Mouse (Mus musculus): Measurements from ENCODE around the gene Vwf. TPM values are rescaled to one million over a fixed set of nuclear protein-coding genes. Genes with fewer than 3 reads are reported as not detected.
A peak's percentile ranks its signal among the peaks of the same experiment; 100 is the strongest.

Gene Vwf
- total RNA-seq, 2 experiments from 2014 or later = 8.8 to 33.4 TPM

DNA sequence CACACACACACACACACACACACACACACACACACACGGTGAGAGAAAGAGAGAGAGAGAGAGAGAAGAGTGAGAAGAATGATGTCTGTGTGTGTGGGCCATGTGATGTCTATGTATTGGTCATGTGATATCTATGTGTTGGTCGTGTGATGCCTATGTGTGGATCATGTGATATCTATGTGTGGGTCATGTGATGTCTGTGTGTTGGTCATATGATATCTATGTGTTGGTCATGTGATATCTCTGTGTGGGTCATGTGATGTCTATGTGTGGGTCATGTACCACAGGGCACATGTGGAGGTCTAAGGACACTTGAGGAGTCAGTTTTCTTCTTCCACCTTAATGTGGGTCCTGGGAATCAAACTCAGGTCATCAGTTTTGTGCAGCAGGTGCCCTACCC is 33.3 kb downstream of the Vwf start:
- ATAC-seq (replicated peaks; ENCODE audit: low FRiP score, poor library complexity, severe bottlenecking) = no peak

DNA sequence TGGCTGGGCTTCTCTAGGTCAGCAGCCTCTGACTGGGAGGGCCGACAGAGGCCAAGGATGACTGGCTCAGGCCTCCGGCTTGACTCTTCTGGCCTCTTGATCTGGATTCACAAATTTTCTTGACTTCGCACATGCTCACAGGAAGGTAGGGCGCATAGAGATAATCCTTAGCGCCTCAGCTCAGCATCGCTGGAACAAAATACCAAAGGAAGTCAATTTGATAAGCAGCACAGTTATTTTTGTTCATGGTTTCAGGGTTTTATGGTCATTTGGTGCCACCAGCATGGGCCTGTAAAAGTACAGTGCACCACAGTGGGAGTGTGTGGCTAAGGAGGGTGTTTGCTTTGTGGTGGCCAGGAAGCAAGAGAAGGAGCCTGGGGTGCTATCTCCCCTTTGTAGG is 37.1 kb downstream of the Vwf start:
- no peak for ATAC-seq (replicated peaks; ENCODE audit: low FRiP score, poor library complexity, severe bottlenecking)

DNA sequence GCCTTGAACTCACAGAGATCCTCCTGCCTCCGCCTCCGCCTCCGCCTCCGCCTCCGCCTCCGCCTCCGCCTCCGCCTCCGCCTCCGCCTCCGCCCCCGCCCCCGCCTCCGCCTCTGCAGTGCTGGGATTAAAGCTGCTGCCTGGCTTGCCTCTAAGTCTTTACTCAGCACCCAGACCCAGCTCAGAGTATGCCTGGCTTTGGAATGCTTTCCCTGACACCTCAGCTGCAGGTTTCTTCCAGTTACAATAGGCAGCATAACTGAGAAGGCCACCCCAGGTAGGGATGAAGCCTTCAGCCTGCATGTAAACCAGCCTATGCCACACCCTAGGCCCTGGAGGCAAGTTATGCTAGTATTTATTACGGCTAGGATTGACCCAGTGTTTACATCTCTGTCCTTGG is 37.7 kb downstream of the Vwf start:
- ATAC-seq (replicated peaks; ENCODE audit: low FRiP score, poor library complexity, severe bottlenecking) = no peak

DNA sequence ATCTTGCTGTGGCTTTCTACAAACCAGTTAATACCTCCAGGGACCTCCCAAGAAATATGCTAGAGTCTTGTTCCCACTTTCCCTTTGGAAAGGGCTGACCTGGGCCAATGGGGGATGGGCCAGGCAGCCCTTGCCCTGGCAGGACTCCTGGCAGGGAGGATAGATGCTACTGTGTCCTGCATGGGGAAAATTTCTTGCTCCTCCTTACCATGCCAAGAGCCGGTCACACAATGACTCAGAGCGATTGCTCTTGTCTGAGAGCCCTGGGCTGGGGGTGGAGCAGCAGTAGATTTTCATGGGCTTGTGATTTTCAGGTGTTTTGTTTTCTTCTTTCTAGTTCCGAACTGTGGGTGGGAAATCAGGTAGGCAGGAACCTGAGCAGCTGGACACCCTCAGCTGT is 39.0 kb downstream of the Vwf start:
- no peak for ATAC-seq (replicated peaks; ENCODE audit: low FRiP score, poor library complexity, severe bottlenecking)

DNA sequence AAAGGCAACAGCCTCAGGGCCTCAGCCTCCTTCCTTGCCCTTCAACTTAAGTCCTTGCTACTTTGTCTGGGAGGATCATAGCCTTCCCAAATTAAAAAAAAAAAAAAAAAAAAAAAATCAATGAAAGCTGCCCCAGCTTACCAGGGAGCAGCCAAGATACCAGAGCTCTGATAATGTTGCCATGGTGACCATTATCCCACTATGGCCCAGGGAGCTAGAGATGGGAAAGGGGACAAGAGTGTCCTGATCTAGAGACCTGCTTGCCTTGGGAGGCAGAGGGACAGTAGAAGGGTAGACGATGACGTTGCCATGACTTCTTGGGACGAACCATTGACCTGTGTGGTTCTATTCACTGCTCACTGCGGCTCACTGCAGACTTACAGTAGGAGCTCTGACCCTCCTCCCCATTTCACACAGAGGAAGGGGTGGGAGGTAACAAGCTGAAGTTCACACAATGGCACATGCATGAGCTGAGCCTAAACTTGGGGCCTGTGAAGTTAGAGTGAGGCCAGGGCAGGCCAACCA is 39.5 kb downstream of the Vwf start:
- no peak for ATAC-seq (replicated peaks; ENCODE audit: low FRiP score, poor library complexity, severe bottlenecking)

DNA sequence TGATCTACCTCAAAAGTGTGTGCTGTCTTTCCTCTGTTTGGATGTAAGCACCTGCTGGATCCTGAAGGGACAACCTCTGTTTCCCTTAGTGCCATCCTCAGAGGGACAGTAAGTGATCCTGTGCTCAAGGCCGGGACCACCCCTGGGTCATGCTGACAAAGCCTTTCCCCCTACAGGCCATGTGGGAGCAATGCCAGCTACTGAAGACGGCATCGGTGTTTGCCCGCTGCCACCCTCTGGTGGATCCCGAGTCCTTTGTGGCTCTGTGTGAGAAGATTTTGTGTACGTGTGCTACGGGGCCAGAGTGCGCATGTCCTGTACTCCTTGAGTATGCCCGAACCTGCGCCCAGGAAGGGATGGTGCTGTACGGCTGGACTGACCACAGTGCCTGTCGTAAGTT is 41.7 kb downstream of the Vwf start:
- no peak for ATAC-seq (replicated peaks; ENCODE audit: low FRiP score, poor library complexity, severe bottlenecking)

DNA sequence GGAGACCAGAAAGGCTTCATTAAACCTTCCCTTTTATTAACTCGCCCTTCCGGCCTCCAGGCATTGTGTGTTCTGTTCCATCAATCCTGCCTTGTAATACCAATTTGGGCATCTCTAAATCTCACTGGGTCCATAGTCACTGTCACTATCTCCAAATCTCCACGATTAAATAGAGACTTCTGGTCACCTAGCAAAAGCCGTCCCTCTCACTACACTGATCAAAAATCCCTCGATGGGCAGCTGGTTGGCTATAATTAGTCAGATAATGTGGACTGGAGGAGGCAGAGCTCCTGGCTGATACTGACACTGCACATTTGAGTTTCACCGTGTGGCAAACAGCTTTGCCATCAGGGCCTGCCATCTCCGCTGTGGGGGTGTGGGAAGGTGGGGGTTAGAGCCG is 42.5 kb downstream of the Vwf start:
- no peak for ATAC-seq (replicated peaks; ENCODE audit: low FRiP score, poor library complexity, severe bottlenecking)

DNA sequence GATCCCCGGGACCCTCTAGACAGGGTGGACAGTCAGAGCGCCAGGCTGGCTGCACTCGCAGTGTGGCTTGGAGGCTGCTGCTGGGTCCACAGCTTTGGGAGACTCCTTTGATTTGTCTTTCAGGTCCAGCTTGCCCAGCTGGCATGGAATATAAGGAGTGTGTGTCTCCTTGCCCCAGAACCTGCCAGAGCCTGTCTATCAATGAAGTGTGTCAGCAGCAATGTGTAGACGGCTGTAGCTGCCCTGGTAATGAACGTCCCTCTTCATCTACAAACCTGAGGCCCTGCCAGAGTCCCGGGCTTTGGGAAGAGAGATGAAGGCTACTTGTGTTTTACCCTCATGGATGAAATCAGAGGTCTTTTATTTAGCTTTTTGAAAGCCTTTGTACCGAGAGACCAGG is 43.5 kb downstream of the Vwf start:
- no peak for ATAC-seq (replicated peaks; ENCODE audit: low FRiP score, poor library complexity, severe bottlenecking)

DNA sequence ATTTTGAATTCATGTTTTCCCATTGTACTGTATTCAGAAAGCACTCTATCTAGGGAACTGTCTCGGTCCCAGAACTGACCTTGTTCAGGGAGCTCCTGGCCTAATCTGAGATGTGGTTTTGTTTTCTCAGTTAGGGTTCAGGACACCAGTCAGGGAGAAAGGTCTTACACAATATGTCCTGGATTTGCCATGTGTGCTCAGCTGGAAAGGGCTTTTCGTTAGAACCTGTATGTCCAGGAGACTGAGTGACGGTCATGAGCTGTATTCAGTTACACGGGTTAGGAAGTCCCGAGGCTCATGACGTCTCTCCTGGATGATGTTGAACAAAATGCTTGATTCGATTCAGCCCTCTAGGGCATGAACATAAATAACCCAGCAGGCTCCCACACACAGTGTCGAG is 43.9 kb downstream of the Vwf start:
- no peak for ATAC-seq (replicated peaks; ENCODE audit: low FRiP score, poor library complexity, severe bottlenecking)

DNA sequence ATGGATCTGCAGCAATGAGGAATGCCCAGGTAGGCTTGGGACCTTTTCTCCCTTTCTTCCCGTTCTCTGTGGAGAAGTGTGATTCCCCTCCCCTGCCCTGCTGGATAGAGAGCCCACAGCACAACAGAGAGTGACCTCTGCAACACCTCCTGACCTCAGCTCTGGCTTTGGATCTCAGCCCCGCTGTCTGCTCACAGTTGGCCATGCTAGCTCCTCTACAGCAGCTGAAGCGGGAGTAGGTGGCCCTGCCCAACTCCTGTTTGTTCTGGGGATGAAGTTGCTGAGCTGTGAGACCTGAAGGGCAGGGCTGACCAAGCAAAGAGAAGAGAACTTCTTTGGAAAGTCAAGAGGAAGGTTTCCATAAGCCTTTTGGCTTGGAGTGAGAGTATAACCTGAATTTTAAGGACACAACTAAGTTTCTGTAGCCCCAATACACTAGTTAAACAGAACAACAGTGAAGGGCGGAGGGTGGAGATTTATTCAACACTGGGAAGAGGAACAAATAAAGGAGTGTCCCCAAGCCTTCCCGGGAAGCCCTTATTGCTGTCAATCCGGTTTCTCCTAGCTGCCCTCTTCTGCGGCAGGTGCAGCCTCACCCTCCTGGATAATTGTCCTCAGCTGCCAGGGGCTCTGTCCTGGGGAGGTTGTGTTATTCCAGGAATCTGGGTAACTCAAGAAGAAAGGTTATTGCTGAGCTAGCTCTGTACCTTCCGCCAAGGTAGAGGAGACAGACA is 45.2 kb downstream of the Vwf start:
- no peak for ATAC-seq (replicated peaks; ENCODE audit: low FRiP score, poor library complexity, severe bottlenecking)

DNA sequence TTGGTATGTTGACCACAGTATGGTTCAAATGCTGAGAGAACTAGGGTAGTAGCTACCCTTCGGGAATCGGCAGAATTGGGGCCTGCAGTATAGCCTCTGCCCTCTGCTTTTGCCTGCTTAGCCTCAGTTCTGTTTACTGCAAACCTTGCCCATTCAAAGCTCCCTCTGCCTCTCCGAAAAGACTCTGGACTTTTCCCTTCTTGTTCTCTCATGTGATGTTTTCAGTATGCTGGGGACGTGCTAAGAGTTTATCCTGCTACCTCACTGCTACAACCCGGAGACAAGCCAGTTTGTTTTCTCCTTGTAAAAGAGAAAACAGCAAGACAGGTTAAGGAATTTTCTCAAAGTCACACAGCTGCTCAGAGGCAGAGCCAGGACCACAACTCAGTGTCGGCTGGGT is 46.0 kb downstream of the Vwf start:
- ATAC-seq (replicated peaks; ENCODE audit: low FRiP score, poor library complexity, severe bottlenecking) = no peak

DNA sequence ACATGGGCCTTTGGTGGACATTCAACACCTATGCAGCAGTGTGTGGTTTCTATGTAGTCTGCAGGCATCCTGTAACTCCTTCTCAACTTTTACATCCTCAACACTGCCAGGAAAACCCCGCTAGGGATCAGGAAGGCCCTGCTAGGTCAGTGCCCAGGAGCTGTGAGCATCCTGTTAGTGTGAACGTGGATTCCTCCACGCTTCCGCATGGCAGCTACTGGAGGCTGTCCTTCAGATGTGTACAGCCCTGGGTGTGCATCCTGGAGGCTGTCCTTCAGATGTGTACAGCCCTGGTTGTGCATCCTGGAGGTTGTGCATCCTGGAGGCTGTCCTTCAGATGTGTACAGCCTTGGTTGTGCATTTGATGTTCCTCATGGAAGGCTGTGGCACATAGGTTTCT is 47.7 kb downstream of the Vwf start:
- no peak for ATAC-seq (replicated peaks; ENCODE audit: low FRiP score, poor library complexity, severe bottlenecking)

DNA sequence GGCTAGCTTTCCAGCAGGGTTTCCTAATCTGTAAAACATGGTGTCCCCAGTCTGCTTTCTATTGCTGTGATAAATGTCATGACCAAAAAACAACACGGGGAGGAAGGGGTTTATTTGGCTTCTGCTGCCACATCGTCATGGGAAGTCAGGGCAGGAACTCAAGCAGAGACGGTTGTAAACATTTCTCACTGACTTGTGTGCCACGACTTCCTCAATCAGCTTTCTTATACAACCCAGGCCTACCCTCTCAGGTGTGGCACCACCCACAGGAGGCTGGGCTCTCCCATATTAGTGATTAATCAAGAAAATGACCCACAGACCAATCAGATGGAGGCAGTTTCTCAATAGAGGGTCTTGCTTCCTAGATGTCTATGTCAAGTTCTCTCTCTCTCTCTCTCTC is 48.3 kb downstream of the Vwf start:
- no peak for ATAC-seq (replicated peaks; ENCODE audit: low FRiP score, poor library complexity, severe bottlenecking)

DNA sequence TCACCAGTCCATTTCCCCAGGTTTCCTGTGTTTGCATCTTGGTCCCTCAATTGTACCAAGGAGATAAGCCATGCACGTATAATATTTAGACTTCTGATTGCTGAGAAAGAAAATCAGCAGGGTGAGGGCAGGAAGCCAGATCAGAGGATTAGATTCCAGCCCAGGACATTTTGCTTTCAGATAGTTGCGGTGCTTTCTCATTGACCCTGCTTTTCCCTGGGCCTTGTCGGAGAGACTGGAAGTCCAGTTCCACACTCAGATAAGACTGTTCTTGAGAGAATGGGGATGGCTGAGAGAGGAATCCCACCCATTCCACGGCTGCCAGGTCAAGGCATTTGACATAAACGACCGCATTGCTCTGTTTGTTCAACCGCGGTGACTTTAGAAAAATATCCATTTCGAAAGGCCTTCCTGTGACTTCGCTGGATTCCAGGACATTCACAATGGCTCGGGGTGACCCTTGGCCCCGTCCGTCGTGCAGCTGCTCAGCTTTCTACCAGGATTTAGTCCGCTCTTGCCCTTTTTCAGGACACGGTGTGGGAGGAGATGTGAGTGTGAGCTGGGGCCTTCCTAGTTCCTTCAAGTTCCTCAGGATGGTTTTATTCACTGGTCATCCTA is 50.2 kb downstream of the Vwf start:
- no peak for ATAC-seq (replicated peaks; ENCODE audit: low FRiP score, poor library complexity, severe bottlenecking)

DNA sequence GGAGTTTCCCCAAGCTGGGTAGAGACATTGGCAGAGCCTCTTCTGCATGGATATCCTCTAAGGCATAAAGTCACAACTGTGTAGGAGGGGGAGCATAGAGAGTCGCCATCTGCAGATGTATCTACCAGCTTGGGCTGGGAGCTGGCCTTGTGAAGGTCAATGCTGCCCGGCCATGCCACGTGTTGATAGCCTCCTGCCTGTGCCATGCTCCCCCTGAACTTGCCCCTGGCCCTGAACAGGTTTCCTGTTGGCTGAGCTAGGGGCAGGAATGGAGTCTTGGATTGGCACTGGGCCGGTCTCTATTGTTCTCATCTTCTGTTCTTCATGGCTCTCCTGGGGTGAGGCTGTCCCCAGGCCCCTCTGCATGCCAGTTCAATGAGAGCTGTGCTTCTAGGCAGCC is 51.1 kb downstream of the Vwf start:
- no peak for ATAC-seq (replicated peaks; ENCODE audit: low FRiP score, poor library complexity, severe bottlenecking)

DNA sequence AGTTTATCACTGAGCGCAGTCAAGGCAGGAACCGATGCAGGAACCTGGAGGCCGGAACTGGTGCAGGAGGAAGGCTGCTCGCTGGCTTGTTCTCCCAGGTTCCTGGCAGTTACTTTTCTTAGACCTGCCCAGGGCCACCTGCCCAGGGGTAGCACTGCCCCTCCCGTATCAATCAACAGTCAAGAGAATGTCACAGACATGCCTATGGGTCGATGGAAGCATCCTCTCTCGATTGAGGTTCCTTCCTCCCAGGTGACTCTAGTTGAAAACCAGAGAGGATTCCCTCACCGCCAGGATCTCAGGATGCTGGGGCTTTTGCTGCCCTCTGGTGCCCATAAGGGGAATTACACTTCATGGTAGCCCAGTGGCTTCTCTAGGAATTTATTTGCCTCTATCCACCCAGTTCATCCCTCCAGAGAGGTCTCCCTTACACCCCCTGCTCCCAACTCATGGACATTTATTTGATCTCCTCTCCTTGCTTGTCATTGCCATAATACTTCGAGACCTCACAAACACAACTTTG is 53.5 kb downstream of the Vwf start:
- peak; percentile 63 for ATAC-seq (replicated peaks; ENCODE audit: low FRiP score, poor library complexity, severe bottlenecking)

DNA sequence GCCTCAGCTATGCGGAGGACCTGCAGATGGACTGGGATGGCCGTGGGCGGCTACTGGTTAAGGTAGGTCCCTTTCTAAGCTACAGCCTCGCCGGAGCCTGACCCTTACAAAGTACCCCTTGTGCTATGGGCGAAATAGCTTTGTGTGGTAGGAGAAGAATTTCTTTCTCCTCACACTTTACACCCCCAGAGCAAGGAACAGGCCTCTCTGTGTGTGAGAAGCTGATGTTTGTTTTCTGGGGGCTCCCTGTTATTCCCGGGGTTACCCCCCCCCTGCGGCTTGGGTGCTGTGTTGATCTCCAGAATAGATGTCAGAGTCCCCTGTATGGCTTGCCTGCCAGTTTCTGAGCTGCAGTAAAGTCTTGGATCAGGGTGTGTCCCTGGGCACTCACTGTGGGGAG is 54.1 kb downstream of the Vwf start:
- no peak for ATAC-seq (replicated peaks; ENCODE audit: low FRiP score, poor library complexity, severe bottlenecking)

DNA sequence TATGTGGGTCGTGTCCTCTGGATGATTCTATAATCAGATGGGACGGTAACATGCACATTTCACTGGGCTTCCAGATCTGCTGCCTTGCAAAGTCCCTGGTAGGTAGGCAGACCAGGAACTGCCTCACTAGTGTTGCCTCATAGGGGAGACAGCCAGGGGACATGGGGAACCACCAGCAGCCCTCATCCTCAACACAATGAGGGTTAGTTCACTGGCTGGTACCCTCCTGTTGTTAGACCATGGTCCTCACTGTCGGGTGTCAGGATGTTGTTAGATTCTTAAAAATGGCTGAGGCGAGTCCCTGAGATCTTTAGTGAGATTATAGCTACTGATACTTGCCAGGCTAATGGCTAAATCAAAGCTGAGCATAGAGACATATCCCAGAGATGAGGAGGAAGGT is 54.6 kb downstream of the Vwf start:
- ATAC-seq (replicated peaks; ENCODE audit: low FRiP score, poor library complexity, severe bottlenecking) = no peak

DNA sequence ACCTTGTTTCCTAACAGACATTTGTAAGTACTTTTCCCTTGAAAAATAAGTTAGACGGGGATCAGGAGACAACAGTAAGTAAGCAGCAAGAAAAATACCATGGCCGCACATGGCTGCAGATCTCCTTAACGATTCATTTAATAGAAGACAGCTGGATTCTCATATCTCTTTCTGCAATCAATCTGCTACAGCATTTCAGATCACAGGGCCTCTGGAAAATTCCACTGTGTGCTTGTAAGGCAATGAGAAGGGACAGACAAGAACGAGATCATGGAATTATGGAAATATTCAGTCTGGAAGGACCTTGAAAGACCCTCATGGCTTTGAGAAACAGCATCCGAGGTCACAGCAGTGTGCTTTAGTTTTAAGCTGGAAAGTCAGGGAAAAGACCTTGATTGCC is 55.2 kb downstream of the Vwf start:
- ATAC-seq (replicated peaks; ENCODE audit: low FRiP score, poor library complexity, severe bottlenecking) = no peak

DNA sequence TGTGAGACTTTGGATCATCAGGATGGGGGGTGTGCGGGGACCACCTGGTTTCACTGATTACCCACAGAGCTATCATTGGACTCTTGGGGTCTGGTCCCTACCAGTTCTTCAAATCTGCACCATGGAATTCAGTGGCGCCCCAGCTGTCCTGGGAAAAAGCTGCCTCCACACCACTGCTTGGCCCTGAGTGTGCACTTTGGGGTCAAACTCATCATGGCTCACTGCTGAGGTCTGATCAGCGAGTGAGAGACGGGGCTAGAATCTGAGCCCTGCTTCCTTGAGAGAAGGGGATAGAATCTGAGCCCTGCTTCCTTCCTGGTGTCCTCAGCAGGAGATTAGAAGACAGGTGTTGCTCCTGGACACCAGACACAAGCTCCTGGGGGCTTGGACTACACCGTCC is 55.8 kb downstream of the Vwf start:
- no peak for ATAC-seq (replicated peaks; ENCODE audit: low FRiP score, poor library complexity, severe bottlenecking)

DNA sequence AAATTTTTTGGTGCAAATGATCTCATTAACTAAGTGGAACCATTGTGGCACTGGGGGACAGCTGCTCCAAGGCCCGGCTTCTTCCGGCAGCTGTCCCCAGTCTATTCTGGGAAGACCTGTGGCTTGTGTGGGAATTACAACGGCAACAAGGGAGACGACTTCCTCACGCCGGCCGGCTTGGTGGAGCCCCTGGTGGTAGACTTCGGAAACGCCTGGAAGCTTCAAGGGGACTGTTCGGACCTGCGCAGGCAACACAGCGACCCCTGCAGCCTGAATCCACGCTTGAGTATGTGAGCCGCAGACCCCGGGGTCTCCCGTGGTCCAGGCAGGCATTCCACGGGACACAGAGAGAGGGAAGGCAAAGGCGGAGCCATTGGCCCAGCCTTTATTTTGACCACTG is 56.7 kb downstream of the Vwf start:
- ATAC-seq (replicated peaks; ENCODE audit: low FRiP score, poor library complexity, severe bottlenecking) = peak; percentile 54
